Mouse (Mus musculus) regulatory T cell (primary cell): ENCODE measurements around the gene Olfr1291-ps1.

Experiments used
- in situ Hi-C: fragments of 300-600 bp; cut with MboI, MseI; formaldehyde crosslinking; loops from one replicate; pipeline ENCODE4 v1.15.1; 2025; ENCODE audit warnings: high pct_unique_total_duplicates

Gene Olfr1291-ps1

DNA sequence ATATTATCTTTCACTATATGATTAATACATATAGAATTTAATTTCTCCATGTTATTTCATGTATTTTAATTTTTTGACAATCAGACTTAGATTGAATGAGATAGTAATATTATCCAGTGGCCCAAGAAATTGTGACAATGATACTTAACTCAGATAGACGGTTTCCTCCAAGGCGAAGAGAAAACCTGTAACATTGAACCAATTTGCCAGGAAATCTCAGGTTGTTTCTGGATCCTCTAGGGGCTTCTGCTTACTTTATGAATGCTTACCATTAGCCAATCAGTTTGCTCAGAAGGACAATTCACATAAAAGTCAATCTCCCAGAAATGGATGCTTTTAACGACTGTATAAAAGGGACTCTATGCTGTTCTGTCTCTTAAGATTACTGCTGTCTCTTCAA, at the start of gene Olfr1291-ps1:
TSS of gene Olfr1291-ps1 (plus strand) at position 301 of the 400 bp plus-strand sequence.
- in situ Hi-C loops = no loop called here

DNA sequence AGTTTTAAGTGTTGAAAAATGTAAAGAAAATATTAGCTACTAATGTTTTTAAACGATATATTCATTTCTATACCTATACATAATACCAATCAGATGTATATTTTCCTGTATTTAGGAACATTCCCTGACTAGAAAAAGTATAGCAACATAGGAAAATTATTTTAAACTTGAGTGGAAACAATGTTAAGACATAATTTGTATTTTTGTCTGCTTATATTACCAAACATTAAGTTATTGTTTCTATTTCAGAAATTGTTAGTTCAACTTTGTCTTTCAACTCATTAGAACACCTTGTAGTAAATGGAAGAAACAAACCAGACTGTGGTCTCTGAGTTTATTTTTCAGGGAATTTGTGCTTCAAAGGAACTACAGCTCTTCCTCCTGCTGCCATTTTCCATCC, 48.1 kb upstream of the Olfr1291-ps1 start, which contains the start of gene Olfr1287:
TSS of gene Olfr1287 (plus strand) at position 301 of the 400 bp plus-strand sequence.
- in situ Hi-C loops = no loop called here

DNA sequence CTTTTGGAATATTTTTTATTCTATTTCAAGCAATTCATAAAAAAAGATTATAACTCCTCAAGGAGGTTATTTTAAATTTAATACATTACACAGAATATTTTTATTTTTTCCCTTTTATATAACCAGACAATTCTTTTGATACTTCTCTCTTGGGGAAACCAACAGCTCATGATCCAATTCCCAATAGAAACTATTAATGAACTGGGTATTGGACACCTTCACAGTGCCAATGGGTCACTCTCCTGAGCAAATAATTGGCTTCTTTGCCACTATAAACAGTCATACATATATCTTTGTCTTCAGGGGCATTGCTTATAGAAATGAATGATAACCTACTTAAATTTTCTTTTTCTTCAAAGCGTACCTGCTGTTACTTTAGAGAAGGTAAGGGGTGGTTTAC, 23.2 kb upstream of the Olfr1291-ps1 start, which contains the start of gene Olfr1288:
TSS of gene Olfr1288 (plus strand) at position 301 of the 400 bp plus-strand sequence.
- in situ Hi-C loops = no loop called here

DNA sequence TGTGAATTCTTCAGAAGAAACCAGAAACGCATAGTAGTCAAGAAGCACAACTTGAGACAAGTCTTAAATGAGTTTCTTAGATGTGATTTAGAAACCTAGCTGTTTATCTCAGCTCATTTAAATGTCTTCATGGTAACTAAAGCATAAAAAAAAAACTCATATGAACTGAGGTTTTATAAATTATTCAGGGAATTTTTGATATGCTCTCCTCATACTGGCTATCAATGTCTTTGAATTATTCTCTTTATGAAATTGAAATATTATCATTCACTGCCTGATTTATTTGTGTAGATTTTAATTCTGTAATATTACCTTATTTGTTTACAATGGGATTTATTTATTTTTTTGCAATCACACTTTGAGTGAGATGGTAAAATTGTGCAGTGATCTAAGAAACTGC, 16.5 kb upstream of the Olfr1291-ps1 start, which contains the start of gene Olfr1289:
TSS of gene Olfr1289 (plus strand) at position 301 of the 400 bp plus-strand sequence.
- in situ Hi-C loops = no loop called here

DNA sequence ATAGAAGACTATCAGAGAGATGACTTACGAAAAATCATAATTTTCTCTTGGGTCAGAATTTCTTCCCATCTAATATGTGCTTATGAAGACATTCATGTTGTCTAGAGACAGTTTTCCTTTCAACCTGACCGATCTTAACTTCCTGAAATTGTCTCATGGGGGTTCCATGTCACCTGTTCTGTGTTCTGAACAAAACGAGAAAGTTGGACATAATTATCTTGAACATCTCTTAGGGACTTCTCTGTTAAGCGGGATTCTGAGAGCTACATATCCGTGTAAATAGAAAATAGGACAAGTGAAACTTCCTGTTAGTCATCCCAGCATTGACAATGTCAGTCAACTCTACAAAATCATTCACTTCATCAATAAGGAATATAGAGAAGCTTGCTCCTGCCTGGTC, 3.3 kb upstream of the Olfr1291-ps1 start, which contains the start of gene Olfr1290:
TSS of gene Olfr1290 (minus strand) at position 101 of the 400 bp plus-strand sequence.
- in situ Hi-C loops = no loop called here

DNA sequence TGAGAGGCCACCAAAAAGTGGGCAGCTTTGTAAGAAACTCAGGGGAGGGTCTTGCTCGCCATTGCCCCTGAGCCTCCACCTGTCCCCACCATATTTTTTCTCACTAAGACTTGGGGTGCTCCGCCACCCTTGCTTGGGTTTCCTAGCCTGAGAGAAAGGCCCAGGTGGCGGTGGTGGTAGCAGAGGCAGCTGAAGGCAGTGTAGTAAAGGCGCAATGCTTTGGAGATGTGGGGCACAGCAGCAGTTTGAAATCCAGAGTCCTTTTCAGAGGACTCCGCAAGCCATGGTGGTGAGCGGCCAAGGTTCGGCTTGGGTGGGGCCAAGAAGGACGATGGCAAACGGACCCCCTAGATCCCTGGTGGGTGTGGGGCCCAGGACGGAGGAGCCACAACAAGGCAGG, 20.5 kb downstream of the Olfr1291-ps1 start:
- in situ Hi-C loops = no loop called here

DNA sequence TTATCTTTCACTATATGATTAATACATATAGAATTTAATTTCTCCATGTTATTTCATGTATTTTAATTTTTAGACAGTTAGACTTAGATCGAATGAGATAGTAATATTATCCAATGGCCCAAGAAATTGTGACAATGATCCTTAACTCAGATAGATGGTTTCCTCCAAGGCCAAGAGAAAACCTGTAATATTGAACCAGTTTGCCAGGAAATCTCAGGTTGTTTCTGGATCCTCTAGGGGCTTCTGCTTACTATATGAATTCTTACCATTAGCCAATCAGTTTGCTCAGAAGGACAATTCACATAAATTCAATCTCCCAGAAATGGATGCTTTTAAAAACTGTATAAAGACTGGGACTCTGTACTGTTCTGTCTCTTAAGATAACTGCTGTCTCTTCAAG, 27.9 kb downstream of the Olfr1291-ps1 start, which contains the start of gene Olfr1293-ps:
TSS of gene Olfr1293-ps (plus strand) at position 301 of the 400 bp plus-strand sequence.
- in situ Hi-C loops = no loop called here

DNA sequence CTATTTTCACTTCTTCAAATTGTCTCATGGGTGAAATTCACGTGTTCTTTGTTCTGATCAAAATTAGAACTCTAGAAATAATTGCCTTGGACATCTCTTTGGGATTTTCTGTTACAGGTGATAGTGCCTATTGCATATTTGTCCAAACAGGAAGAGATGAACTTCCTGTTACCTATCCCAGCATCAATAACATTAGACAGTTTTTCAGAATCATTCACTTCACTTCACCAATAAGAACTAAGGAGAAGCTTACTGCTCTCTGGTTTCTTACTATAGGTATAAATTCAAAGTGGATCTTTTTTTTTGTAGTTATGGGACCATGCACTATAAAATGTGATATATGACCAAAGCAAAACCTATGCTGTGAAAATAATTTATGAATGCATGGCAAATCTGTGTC, 43.2 kb downstream of the Olfr1291-ps1 start, which contains the start of gene Olfr1294:
TSS of gene Olfr1294 (minus strand) at position 101 of the 400 bp plus-strand sequence.
- in situ Hi-C loops = no loop called here
